Mouse (Mus musculus) intestine, embryonic 14.5 days (tissue): ENCODE data around the gene Pcsk6. TPM values are rescaled to one million over a fixed set of nuclear protein-coding genes. Genes with fewer than 3 reads are reported as not detected.

Experiments
- ATAC-seq: fragments of 200-750 bp; cut with Nextera tagmentation; replicated peaks from 2 replicates; pipeline ENCODE4 v1.8.0; 2017; ENCODE audit warnings: low read depth, moderate number of reproducible peaks, moderate TSS enrichment, moderate library complexity; ENCODE audit not compliant: low FRiP score, low TSS enrichment
- DNase-seq: peaks from one replicate; pipeline ENCODE4 v3.0.0-alpha.2; 2018; ENCODE audit warnings: low spot score
- H3K27ac ChIP-seq: fragments of 300-500 bp; sonication (generic); 2 replicates; pipeline ENCODE4 v1.5.1; 2014; ENCODE audit warnings: low read depth, mild to moderate bottlenecking, control low read depth
- H3K27me3 ChIP-seq: fragments of 300-500 bp; sonication (generic); replicated peaks from 2 replicates; pipeline ENCODE4 v1.6.1; 2014; ENCODE audit warnings: low read length, control low read depth; ENCODE audit not compliant: control insufficient read depth, insufficient read depth
- H3K36me3 ChIP-seq: fragments of 300-500 bp; sonication (generic); 2 replicates; pipeline ENCODE4 v1.6.1; 2014; ENCODE audit warnings: low read length, control low read depth; ENCODE audit not compliant: control insufficient read depth, insufficient read depth
- H3K4me1 ChIP-seq: fragments of 300-500 bp; sonication (generic); replicated peaks from 2 replicates; pipeline ENCODE4 v1.6.1; 2014; ENCODE audit warnings: low read length, control low read depth, mixed read lengths; ENCODE audit not compliant: control insufficient read depth, insufficient read depth
- H3K4me2 ChIP-seq: fragments of 300-500 bp; sonication (generic); 2 replicates; pipeline ENCODE4 v1.6.1; 2014; ENCODE audit warnings: low read length
- H3K4me3 ChIP-seq: fragments of 300-500 bp; sonication (generic); 2 replicates; pipeline ENCODE4 v1.5.1; 2014; ENCODE audit warnings: low read depth, low read length, control low read depth, mixed read lengths
- H3K9ac ChIP-seq: fragments of 300-500 bp; sonication (generic); 2 replicates; pipeline ENCODE4 v1.6.1; 2014; ENCODE audit warnings: mild to moderate bottlenecking, low read length
- H3K9me3 ChIP-seq: fragments of 300-500 bp; sonication (generic); 2 replicates; pipeline ENCODE4 v1.6.1; 2016; ENCODE audit warnings: low read length, control low read depth; ENCODE audit not compliant: control insufficient read depth
- WGBS: fragments of 180-500 bp; shearing (Covaris S2); extraction: QIAGEN DNeasy Blood & Tissue Kit; methylation state at CpG from one replicate; pipeline ENCODE4 v1.1.7; 2014; 5-methylcytosine and 5-hydroxymethylcytosine counted together
- polyA plus RNA-seq: library from polyadenylated mRNA; unstranded; fragments of >200 nt; fragmentation: Nextera tagmentation; extraction: Ambion mirVana; gene quantifications from 2 replicates; pipeline ENCODE4 v1.2.1, GENCODE M21; 2014

The Pcsk6 gene
- polyA plus RNA-seq, 1 experiment from 2014 or later: 3.5 TPM

GRCm38 (mm10) chr7:65892264-65892828 is 30.8 kb downstream of the Pcsk6 start:
- no peak overlapping the region for H3K4me3 ChIP-seq
- no peaks in the 10 kb centered on the region for H3K4me1 ChIP-seq
- DNase-seq: no peak
- H3K36me3 ChIP-seq: no peaks in the 10 kb centered on the region
- H3K27me3 ChIP-seq: no peaks in the 10 kb centered on the region
- no peaks in the 10 kb centered on the region for H3K9me3 ChIP-seq
- 75% methylated on average over 9 of the region's 9 CpGs for WGBS
- no peak overlapping the region for H3K4me2 ChIP-seq
- no peak overlapping the region for H3K9ac ChIP-seq
- no peak for ATAC-seq
- H3K27ac ChIP-seq: no peak overlapping the region

- Histone ChIP-seq H3K4me2 (no peak overlapping the region), H3K27ac (no peak overlapping the region), H3K9ac (no peak overlapping the region), H3K36me3 (no peaks in the 10 kb centered on the region), H3K4me3 (no peak overlapping the region), H3K4me1 (no peaks in the 10 kb centered on the region), H3K27me3 (no peaks in the 10 kb centered on the region), H3K9me3 (no peaks in the 10 kb centered on the region)
- WGBS: 79% methylated on average over 10 of the region's 10 CpGs
- ATAC-seq: no peak
- DNase-seq: no peak
Measured at GRCm38 (mm10) chr7:65893546-65893945, 32.0 kb downstream of the Pcsk6 start.

GRCm38 (mm10) chr7:65895262-65895661 is 33.7 kb downstream of the Pcsk6 start:
- 62% methylated on average over 5 of the region's 5 CpGs for WGBS
- Histone ChIP-seq H3K4me2 (no peak overlapping the region), H3K27ac (no peak overlapping the region), H3K4me3 (no peak overlapping the region), H3K9me3 (no peaks in the 10 kb centered on the region), H3K9ac (no peak overlapping the region), H3K4me1 (no peaks in the 10 kb centered on the region), H3K36me3 (no peaks in the 10 kb centered on the region), H3K27me3 (no peaks in the 10 kb centered on the region)
- no peak for DNase-seq
- no peak for ATAC-seq

GRCm38 (mm10) chr7:65901231-65901630 is 39.7 kb downstream of the Pcsk6 start:
- H3K9ac ChIP-seq: no peak overlapping the region

GRCm38 (mm10) chr7:65902471-65903180 is 41.1 kb downstream of the Pcsk6 start:
- H3K36me3 ChIP-seq: no peaks in the 10 kb centered on the region
- no peaks in the 10 kb centered on the region for H3K9me3 ChIP-seq
- peak; percentile 54 for DNase-seq
- H3K4me1 ChIP-seq: peaks cover 8% of the 10 kb centered on the region
- no peak overlapping the region for H3K4me3 ChIP-seq
- peak; percentile 53 for ATAC-seq
- no peaks in the 10 kb centered on the region for H3K27me3 ChIP-seq
- WGBS: 28% methylated on average over 13 of the region's 13 CpGs
- H3K9ac ChIP-seq: no peak overlapping the region; the same call in 1 of the 2 replicates
- peak overlapping the region; percentile 40; the same call in 1 of the 2 replicates for H3K27ac ChIP-seq
- H3K4me2 ChIP-seq: 0 out of 2 replicates have a peak overlapping the region, but pooled peaks have one; percentile 6

More at GRCm38 (mm10) chr7:65901231-65901630, 39.7 kb downstream of the Pcsk6 start:
- H3K27me3 ChIP-seq: no peaks in the 10 kb centered on the region
- H3K4me2 ChIP-seq: no peak overlapping the region
- no peak overlapping the region for H3K27ac ChIP-seq
- DNase-seq (no peak), ATAC-seq (no peak)
- WGBS: 80% methylated on average over 11 of the region's 11 CpGs
- H3K36me3 ChIP-seq: no peaks in the 10 kb centered on the region
- H3K9me3 ChIP-seq: no peaks in the 10 kb centered on the region
- peaks cover 8% of the 10 kb centered on the region for H3K4me1 ChIP-seq
- no peak overlapping the region for H3K4me3 ChIP-seq

GRCm38 (mm10) chr7:65903456-65903855 is 41.9 kb downstream of the Pcsk6 start:
- ATAC-seq (no peak), DNase-seq (no peak)
- Histone ChIP-seq H3K36me3 (no peaks in the 10 kb centered on the region), H3K9me3 (no peaks in the 10 kb centered on the region), H3K4me2 (no peak overlapping the region), H3K4me1 (peaks cover 8% of the 10 kb centered on the region), H3K9ac (no peak overlapping the region), H3K27me3 (no peaks in the 10 kb centered on the region), H3K4me3 (no peak overlapping the region), H3K27ac (no peak overlapping the region)
- WGBS: 89% methylated on average over 6 of the region's 6 CpGs

GRCm38 (mm10) chr7:65906528-65907272 is 45.2 kb downstream of the Pcsk6 start:
- Histone ChIP-seq H3K36me3 (no peaks in the 10 kb centered on the region), H3K27me3 (no peaks in the 10 kb centered on the region), H3K9ac (no peak overlapping the region), H3K27ac (no peak overlapping the region), H3K9me3 (no peaks in the 10 kb centered on the region), H3K4me1 (peaks cover 8% of the 10 kb centered on the region), H3K4me2 (no peak overlapping the region), H3K4me3 (no peak overlapping the region)
- 74% methylated on average over 9 of the region's 9 CpGs for WGBS
- DNase-seq (no peak), ATAC-seq (no peak)

- no peak overlapping the region for H3K9ac ChIP-seq
- no peaks in the 10 kb centered on the region for H3K4me1 ChIP-seq
- no peak for ATAC-seq
- H3K4me3 ChIP-seq: no peak overlapping the region
- H3K27me3 ChIP-seq: no peaks in the 10 kb centered on the region
- no peaks in the 10 kb centered on the region for H3K9me3 ChIP-seq
- H3K4me2 ChIP-seq: no peak overlapping the region
- DNase-seq: no peak
- H3K27ac ChIP-seq: no peak overlapping the region
- no peaks in the 10 kb centered on the region for H3K36me3 ChIP-seq
- WGBS: 56% methylated on average over 12 of the region's 12 CpGs
Measured at GRCm38 (mm10) chr7:65909343-65910127, 48.0 kb downstream of the Pcsk6 start.
